Mouse (Mus musculus): ENCODE results near the gene Ackr1. TPM values are rescaled to one million over a fixed set of nuclear protein-coding genes. Genes with fewer than 3 reads are reported as not detected.

Ackr1 gene
- 250 and 253 TPM in 2 replicates for polyA plus RNA-seq (2012; rRNA removed)

- TF ChIP-seq CTCF (IDR thresholded peaks at IDR 0.05; ENCODE audit: borderline replicate concordance, insufficient read depth, low read depth, low read length) (no peak), POLR2A (IDR thresholded peaks at IDR 0.05; ENCODE audit: borderline replicate concordance, insufficient read depth, low read length) (peak; percentile 17; the same call in 1 of the 2 replicates)
- Histone ChIP-seq H3K4me3 (replicated peaks; ENCODE audit: insufficient read depth, low read depth, low read length) (no peak within 1 kb of the TSS), H3K27me3 (ENCODE audit: control insufficient read depth, insufficient read depth, low read length) (no peaks in the 10 kb centered on the region), H3K4me1 (ENCODE audit: control insufficient read depth, insufficient read depth, low read length) (peaks cover 12% of the 10 kb centered on the region), H3K27ac (ENCODE audit: insufficient read depth, low read length) (no peak within 1 kb of the TSS; the same call in 1 of the 2 replicates)
- 56% methylated on average over 9 of the region's 9 CpGs for WGBS
- DNase-seq = no peak
Observed at GRCm38 (mm10) chr1:173333312-173334253, at the start of gene Ackr1. Gene Ackr1 (minus strand): TSS chr1:173333750.

- TF ChIP-seq POLR2A (IDR thresholded peaks at IDR 0.05; ENCODE audit: borderline replicate concordance, insufficient read depth, low read length) (no peak), CTCF (IDR thresholded peaks at IDR 0.05; ENCODE audit: borderline replicate concordance, insufficient read depth, low read depth, low read length) (no peak)
- no peak for DNase-seq
- 88% methylated on average over 6 of the region's 6 CpGs for WGBS
- H3K27ac ChIP-seq (ENCODE audit: insufficient read depth, low read length) = no peak overlapping the region
- H3K4me3 ChIP-seq (replicated peaks; ENCODE audit: insufficient read depth, low read depth, low read length) = no peak overlapping the region
- H3K27me3 ChIP-seq (ENCODE audit: control insufficient read depth, insufficient read depth, low read length) = no peaks in the 10 kb centered on the region
- no peaks in the 10 kb centered on the region for H3K4me1 ChIP-seq (ENCODE audit: control insufficient read depth, insufficient read depth, low read length)
Observed at GRCm38 (mm10) chr1:173381436-173381835, 47.9 kb upstream of the Ackr1 start.

- Histone ChIP-seq H3K4me1 (ENCODE audit: control insufficient read depth, insufficient read depth, low read length) (no peaks in the 10 kb centered on the region), H3K4me3 (replicated peaks; ENCODE audit: insufficient read depth, low read depth, low read length) (no peak overlapping the region), H3K27ac (ENCODE audit: insufficient read depth, low read length) (no peak overlapping the region), H3K27me3 (ENCODE audit: control insufficient read depth, insufficient read depth, low read length) (no peaks in the 10 kb centered on the region)
- DNase-seq = peak; percentile 83 to 89
- TF ChIP-seq POLR2A (IDR thresholded peaks at IDR 0.05; ENCODE audit: borderline replicate concordance, insufficient read depth, low read length) = no peak
- TF ChIP-seq CTCF (IDR thresholded peaks at IDR 0.05; ENCODE audit: borderline replicate concordance, insufficient read depth, low read depth, low read length) = peak; percentile 100
- WGBS = 19% methylated on average over 13 of the region's 13 CpGs
Observed at GRCm38 (mm10) chr1:173377380-173378112, 44.0 kb upstream of the Ackr1 start.

GRCm38 (mm10) chr1:173374020-173374419 lies 40.5 kb upstream of the Ackr1 start:
- Histone ChIP-seq H3K27ac (ENCODE audit: insufficient read depth, low read length) (no peak overlapping the region), H3K4me3 (replicated peaks; ENCODE audit: insufficient read depth, low read depth, low read length) (no peak overlapping the region), H3K27me3 (ENCODE audit: control insufficient read depth, insufficient read depth, low read length) (no peaks in the 10 kb centered on the region), H3K4me1 (ENCODE audit: control insufficient read depth, insufficient read depth, low read length) (peaks cover 20% of the 10 kb centered on the region)
- TF ChIP-seq POLR2A (IDR thresholded peaks at IDR 0.05; ENCODE audit: borderline replicate concordance, insufficient read depth, low read length) (no peak), CTCF (IDR thresholded peaks at IDR 0.05; ENCODE audit: borderline replicate concordance, insufficient read depth, low read depth, low read length) (no peak)
- WGBS = 93% methylated on average over 7 of the region's 7 CpGs
- no peak for DNase-seq

- Histone ChIP-seq H3K27ac (ENCODE audit: insufficient read depth, low read length) (peak overlapping the region; percentile 37; the same call in 1 of the 2 replicates), H3K4me1 (ENCODE audit: control insufficient read depth, insufficient read depth, low read length) (peaks cover 21% of the 10 kb centered on the region), H3K4me3 (replicated peaks; ENCODE audit: insufficient read depth, low read depth, low read length) (no peak overlapping the region), H3K27me3 (ENCODE audit: control insufficient read depth, insufficient read depth, low read length) (no peaks in the 10 kb centered on the region)
- peak; percentile 86 to 92 for DNase-seq
- TF ChIP-seq POLR2A (IDR thresholded peaks at IDR 0.05; ENCODE audit: borderline replicate concordance, insufficient read depth, low read length) = no peak
- no peak for TF ChIP-seq CTCF (IDR thresholded peaks at IDR 0.05; ENCODE audit: borderline replicate concordance, insufficient read depth, low read depth, low read length)
- WGBS = 11% methylated on average over 6 of the region's 6 CpGs
Observed at GRCm38 (mm10) chr1:173371586-173371985, 38.0 kb upstream of the Ackr1 start.

- Histone ChIP-seq H3K27ac (ENCODE audit: insufficient read depth, low read length) (peak overlapping the region; percentile 78), H3K27me3 (ENCODE audit: control insufficient read depth, insufficient read depth, low read length) (no peaks in the 10 kb centered on the region), H3K4me3 (replicated peaks; ENCODE audit: insufficient read depth, low read depth, low read length) (no peak overlapping the region), H3K4me1 (ENCODE audit: control insufficient read depth, insufficient read depth, low read length) (peaks cover 21% of the 10 kb centered on the region)
- DNase-seq = peak in 1 of 2 experiments; percentile 26
- WGBS = 42% methylated on average over 6 of the region's 6 CpGs
- no peak for TF ChIP-seq POLR2A (IDR thresholded peaks at IDR 0.05; ENCODE audit: borderline replicate concordance, insufficient read depth, low read length)
- TF ChIP-seq CTCF (IDR thresholded peaks at IDR 0.05; ENCODE audit: borderline replicate concordance, insufficient read depth, low read depth, low read length) = no peak
Observed at GRCm38 (mm10) chr1:173370456-173370855, 36.9 kb upstream of the Ackr1 start.

- TF ChIP-seq CTCF (IDR thresholded peaks at IDR 0.05; ENCODE audit: borderline replicate concordance, insufficient read depth, low read depth, low read length) = no peak
- no peak for TF ChIP-seq POLR2A (IDR thresholded peaks at IDR 0.05; ENCODE audit: borderline replicate concordance, insufficient read depth, low read length)
- H3K4me1 ChIP-seq (ENCODE audit: control insufficient read depth, insufficient read depth, low read length) = peaks cover 23% of the 10 kb centered on the region
- H3K4me3 ChIP-seq (replicated peaks; ENCODE audit: insufficient read depth, low read depth, low read length) = no peak overlapping the region
- H3K27me3 ChIP-seq (ENCODE audit: control insufficient read depth, insufficient read depth, low read length) = no peaks in the 10 kb centered on the region
- peak; percentile 47 to 64 for DNase-seq
- H3K27ac ChIP-seq (ENCODE audit: insufficient read depth, low read length) = peak overlapping the region; percentile 78; the same call in 1 of the 2 replicates
- WGBS = 48% methylated on average over 2 of the region's 2 CpGs
Observed at GRCm38 (mm10) chr1:173369611-173370010, 36.1 kb upstream of the Ackr1 start.
